Mouse (Mus musculus) erythroblast, embryonic 14.5 days (primary cell): ENCODE results near the gene Gng3.

Experiments used
- GATA1 ChIP-seq: IDR thresholded peaks from 2 replicates; pipeline ENCODE4 v1.6.1; 2012; ENCODE audit warnings: low read length, inconsistent platforms, mixed read lengths
- TAL1 ChIP-seq: IDR thresholded peaks from 3 replicates; pipeline ENCODE4 v1.6.1; 2012; ENCODE audit warnings: low read length, inconsistent platforms, mixed read lengths

- TF ChIP-seq GATA1: no peak
- TF ChIP-seq TAL1: no peak
Measured at GRCm38 (mm10) chr19:8864265-8864664, 25.3 kb upstream of the Gng3 start.
